Mouse (Mus musculus): ENCODE measurements around the gene Sgtb. TPM values are rescaled to one million over a fixed set of nuclear protein-coding genes. Genes with fewer than 3 reads are reported as not detected.

The Sgtb gene
- polyA plus RNA-seq, 1 experiment from 2014 or later, result 7.4 TPM

DNA sequence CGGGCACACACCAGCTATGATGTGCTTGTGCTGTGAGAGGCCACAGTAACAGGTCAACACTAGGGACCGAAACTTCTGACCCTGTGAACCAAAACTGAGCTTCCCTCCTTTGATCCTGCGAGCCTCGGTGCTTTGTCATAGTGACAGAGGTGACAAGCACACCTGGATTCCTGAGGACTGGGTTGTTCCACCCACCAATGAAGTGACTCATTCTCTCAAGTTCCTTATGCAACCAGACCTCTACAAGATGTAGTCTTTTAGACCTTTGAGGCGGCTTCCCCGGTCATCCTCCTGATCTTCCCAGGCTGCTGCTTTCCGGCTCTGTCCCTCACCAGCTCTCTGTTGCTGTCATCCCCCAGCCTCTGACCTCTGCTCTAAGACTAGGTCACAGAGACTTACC, 27.0 kb upstream of the Sgtb start:
- no peaks in the 10 kb centered on the region for H3K27me3 ChIP-seq
- no peaks in the 10 kb centered on the region for H3K9me3 ChIP-seq
- H3K4me3 ChIP-seq (replicated peaks), result no peak overlapping the region
- no peak overlapping the region for H3K4me2 ChIP-seq
- H3K9ac ChIP-seq (replicated peaks), result no peak overlapping the region
- 82% methylated on average over 7 of the region's 7 CpGs for WGBS
- no peak overlapping the region for H3K27ac ChIP-seq
- H3K36me3 ChIP-seq, result no peaks in the 10 kb centered on the region
- H3K4me1 ChIP-seq (replicated peaks), result 0 out of 2 replicates have a peak, but pooled peaks cover 4% of the 10 kb centered on the region
- ATAC-seq (ENCODE audit: insufficient number of reproducible peaks, insufficient read depth, low FRiP score, low TSS enrichment, low read depth), result no peak

DNA sequence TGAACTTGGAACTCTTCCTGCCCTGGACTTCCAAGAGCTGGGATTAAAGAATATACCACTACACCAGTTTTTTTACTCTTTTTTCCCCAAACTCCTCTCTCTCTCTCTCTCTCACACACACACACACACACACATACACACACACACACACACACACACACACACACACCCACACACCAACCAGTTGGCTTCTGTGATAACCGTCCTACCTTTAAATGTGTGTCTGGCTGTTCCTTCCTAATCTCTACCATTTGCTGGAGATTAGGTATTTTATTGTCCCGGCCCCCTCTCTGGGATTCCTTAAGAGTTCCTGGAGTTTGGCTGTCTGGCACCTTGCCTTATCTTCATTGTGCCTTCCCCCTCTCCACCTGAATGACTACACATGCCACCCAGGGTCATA, 24.9 kb upstream of the Sgtb start:
- ATAC-seq (ENCODE audit: insufficient number of reproducible peaks, insufficient read depth, low FRiP score, low TSS enrichment, low read depth), result no peak
- no peaks in the 10 kb centered on the region for H3K27me3 ChIP-seq
- H3K36me3 ChIP-seq, result no peaks in the 10 kb centered on the region
- no peak overlapping the region for H3K9ac ChIP-seq (replicated peaks)
- no peaks in the 10 kb centered on the region for H3K9me3 ChIP-seq
- H3K4me3 ChIP-seq (replicated peaks), result no peak overlapping the region
- 0 out of 2 replicates have a peak, but pooled peaks cover 4% of the 10 kb centered on the region for H3K4me1 ChIP-seq (replicated peaks)
- WGBS, result 59% methylated on average over 2 of the region's 2 CpGs
- no peak overlapping the region for H3K4me2 ChIP-seq
- H3K27ac ChIP-seq, result no peak overlapping the region

DNA sequence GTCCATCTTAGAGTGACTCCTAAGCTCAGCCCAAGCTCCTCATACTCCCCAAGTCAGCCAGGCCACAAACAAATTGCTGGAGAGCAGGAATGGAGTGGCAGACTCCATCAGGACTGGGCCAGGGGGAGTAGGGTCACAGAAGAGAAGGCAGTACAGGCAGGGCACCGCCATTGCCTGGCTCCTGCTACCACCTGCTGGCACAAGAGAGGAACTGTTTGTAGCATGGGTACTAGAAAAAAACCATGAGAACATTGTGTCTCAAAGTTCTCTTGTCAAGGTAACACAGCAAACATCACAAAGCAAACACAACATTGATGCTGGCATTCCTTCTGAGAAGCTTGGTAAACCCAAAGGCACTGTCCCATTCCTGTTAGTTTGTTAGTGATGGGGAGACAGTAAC, 20.2 kb upstream of the Sgtb start:
- H3K27ac ChIP-seq, result no peak overlapping the region
- no peak overlapping the region for H3K4me3 ChIP-seq (replicated peaks)
- no peaks in the 10 kb centered on the region for H3K36me3 ChIP-seq
- ATAC-seq (ENCODE audit: insufficient number of reproducible peaks, insufficient read depth, low FRiP score, low TSS enrichment, low read depth), result peak; percentile 71; the same call in 1 of the 2 replicates
- H3K9me3 ChIP-seq, result no peaks in the 10 kb centered on the region
- H3K4me1 ChIP-seq (replicated peaks), result no peaks in the 10 kb centered on the region
- WGBS, result 20% methylated on average over 1 of the region's 1 CpGs
- H3K27me3 ChIP-seq, result no peaks in the 10 kb centered on the region
- no peak overlapping the region for H3K9ac ChIP-seq (replicated peaks)
- no peak overlapping the region for H3K4me2 ChIP-seq

DNA sequence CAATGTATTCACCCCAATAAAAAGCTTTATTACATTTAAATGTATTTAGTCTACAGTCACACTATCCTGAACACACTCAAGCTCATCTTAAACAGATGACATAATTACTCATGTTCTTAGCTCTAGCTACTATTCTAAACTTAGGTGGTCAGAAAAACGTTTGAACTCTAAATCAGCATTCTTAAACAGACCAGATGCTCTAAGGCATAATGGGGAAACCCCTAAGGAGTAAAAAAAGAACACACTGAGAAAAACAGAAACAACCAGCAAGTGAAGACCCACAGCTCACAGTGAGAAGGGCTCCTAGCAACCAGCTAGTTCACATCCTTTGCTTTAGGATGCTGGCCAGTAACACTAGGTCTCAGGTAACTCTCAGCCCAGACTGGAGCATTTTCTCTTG, 17.8 kb upstream of the Sgtb start:
- no peak for ATAC-seq (ENCODE audit: insufficient number of reproducible peaks, insufficient read depth, low FRiP score, low TSS enrichment, low read depth)
- H3K4me1 ChIP-seq (replicated peaks), result peaks cover 6% of the 10 kb centered on the region; the same call in 1 of the 2 replicates
- 22% methylated on average over 1 of the region's 1 CpGs for WGBS
- H3K4me3 ChIP-seq (replicated peaks), result no peak overlapping the region
- H3K9me3 ChIP-seq, result no peaks in the 10 kb centered on the region
- H3K9ac ChIP-seq (replicated peaks), result no peak overlapping the region
- no peaks in the 10 kb centered on the region for H3K36me3 ChIP-seq
- H3K27ac ChIP-seq, result no peak overlapping the region
- H3K4me2 ChIP-seq, result no peak overlapping the region
- H3K27me3 ChIP-seq, result no peaks in the 10 kb centered on the region

DNA sequence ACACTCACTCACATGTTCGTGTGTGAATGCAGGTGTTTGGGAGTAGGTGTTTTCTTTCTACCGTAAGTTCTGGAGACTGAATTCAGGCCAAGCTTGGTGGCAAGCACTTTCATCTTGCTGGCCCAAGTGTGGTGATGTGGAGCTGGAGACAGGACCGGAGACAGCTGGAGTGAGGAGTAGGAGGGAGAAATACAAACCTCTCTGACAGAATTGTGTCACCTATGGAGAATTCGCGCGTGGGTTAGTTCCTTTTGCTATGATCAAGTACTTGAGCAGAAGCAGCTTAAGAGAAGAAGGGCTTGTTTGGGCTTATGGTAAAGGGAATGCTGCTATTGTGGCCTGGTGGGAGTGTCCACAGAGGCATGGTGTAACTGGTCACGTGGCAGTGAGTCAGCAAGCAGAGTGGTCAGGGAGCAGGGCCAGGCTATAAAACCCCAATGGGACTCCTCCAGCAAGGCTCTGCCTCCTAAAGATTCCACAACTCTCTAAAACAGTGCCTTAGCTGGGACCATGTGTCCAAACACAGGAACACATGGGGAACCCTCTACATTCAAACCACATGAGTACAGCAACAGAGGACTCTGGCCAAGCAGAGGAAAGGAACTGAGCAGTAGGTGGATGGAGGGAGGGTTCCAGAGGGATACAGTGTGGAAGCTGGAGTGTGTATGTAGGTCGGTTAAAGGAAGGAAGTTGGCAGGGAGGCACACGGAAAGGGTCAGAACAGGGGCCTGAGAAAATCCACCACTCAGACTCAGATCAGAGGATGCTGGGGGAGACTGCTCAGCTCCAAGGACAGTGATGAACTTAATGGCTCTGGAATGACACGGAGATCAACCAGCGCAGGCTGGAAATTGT, 14.8 kb upstream of the Sgtb start:
- Histone ChIP-seq H3K4me3 (replicated peaks) (no peak overlapping the region), H3K27me3 (no peaks in the 10 kb centered on the region), H3K27ac (no peak overlapping the region), H3K36me3 (no peaks in the 10 kb centered on the region), H3K4me1 (replicated peaks) (peaks cover 6% of the 10 kb centered on the region; the same call in 1 of the 2 replicates), H3K9ac (replicated peaks) (no peak overlapping the region), H3K4me2 (no peak overlapping the region), H3K9me3 (no peaks in the 10 kb centered on the region)
- 83% methylated on average over 11 of the region's 11 CpGs for WGBS
- ATAC-seq (ENCODE audit: insufficient number of reproducible peaks, insufficient read depth, low FRiP score, low TSS enrichment, low read depth), result no peak

DNA sequence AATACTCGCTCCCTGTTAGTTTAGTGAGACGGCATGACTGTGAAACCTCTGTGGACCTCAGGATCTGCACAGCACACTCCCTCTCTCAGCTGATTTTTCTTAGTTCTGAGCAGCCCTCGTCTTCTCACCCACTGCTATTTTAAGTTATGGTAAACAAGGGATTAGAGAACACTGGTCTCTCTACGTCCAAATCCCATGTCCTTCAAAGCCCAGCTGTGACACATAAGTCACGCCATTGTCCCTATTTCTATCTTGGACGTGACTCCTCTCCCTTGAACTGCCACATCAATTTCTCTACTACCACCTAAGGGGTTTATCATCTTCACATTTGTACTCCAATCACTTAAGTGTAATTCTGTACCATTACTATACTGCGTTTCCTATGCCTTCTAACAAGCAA, 13.6 kb upstream of the Sgtb start:
- H3K4me1 ChIP-seq (replicated peaks), result peaks cover 6% of the 10 kb centered on the region; the same call in 1 of the 2 replicates
- no peak overlapping the region for H3K9ac ChIP-seq (replicated peaks)
- H3K4me3 ChIP-seq (replicated peaks), result no peak overlapping the region
- no peaks in the 10 kb centered on the region for H3K9me3 ChIP-seq
- no peaks in the 10 kb centered on the region for H3K36me3 ChIP-seq
- H3K27me3 ChIP-seq, result no peaks in the 10 kb centered on the region
- H3K27ac ChIP-seq, result no peak overlapping the region
- WGBS, result 76% methylated on average over 7 of the region's 7 CpGs
- ATAC-seq (ENCODE audit: insufficient number of reproducible peaks, insufficient read depth, low FRiP score, low TSS enrichment, low read depth), result no peak
- no peak overlapping the region for H3K4me2 ChIP-seq

DNA sequence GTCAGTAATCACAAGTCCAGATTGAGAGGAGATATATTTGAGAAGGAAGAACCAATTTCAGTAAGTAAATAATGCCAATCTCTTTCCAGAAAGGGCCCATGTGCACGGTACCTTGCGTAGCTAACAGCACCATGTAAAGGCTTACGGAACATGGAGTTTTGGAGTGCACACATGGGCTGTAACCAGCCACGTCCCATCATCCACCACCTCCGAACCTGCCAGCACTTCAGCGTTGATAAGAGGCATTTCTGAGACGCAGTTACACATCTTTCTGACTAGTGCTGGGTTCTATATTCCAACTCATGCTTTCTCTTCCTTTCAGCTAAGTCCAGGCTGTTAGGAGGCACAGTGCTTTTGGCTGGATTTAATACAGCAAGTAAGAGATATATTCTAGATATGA, 12.4 kb upstream of the Sgtb start:
- no peak overlapping the region for H3K4me2 ChIP-seq
- H3K9me3 ChIP-seq, result no peaks in the 10 kb centered on the region
- no peaks in the 10 kb centered on the region for H3K36me3 ChIP-seq
- no peak overlapping the region for H3K4me3 ChIP-seq (replicated peaks)
- no peak overlapping the region for H3K27ac ChIP-seq
- no peak for ATAC-seq (ENCODE audit: insufficient number of reproducible peaks, insufficient read depth, low FRiP score, low TSS enrichment, low read depth)
- WGBS, result 91% methylated on average over 7 of the region's 7 CpGs
- no peaks in the 10 kb centered on the region for H3K27me3 ChIP-seq
- no peak overlapping the region for H3K9ac ChIP-seq (replicated peaks)
- peaks cover 6% of the 10 kb centered on the region; the same call in 1 of the 2 replicates for H3K4me1 ChIP-seq (replicated peaks)

DNA sequence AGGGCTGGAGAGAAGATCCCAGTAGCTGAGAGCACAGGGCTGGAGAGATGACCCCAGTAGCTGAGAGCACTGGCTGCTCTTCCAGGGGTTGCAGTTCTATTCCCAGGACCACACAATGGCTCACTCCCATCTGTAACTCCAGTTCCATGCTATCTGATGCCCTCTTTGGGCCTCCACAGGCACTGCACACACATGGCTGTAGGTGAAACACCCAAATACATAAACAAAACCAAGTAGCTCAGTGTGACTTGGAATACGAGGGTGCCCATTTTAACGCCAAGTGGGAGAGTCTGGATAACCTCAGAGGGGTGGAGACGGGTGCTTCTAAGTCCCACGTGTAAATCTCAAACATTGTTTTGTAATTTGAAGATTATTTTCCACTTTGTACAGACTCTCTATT, 9.1 kb upstream of the Sgtb start:
- Histone ChIP-seq H3K4me1 (replicated peaks) (no peaks in the 10 kb centered on the region), H3K9me3 (peaks cover 10% of the 10 kb centered on the region; the same call in 1 of the 2 replicates), H3K4me2 (no peak overlapping the region), H3K27me3 (no peaks in the 10 kb centered on the region), H3K4me3 (replicated peaks) (no peak overlapping the region), H3K36me3 (no peaks in the 10 kb centered on the region; the same call in 1 of the 2 replicates), H3K27ac (no peak overlapping the region), H3K9ac (replicated peaks) (no peak overlapping the region)
- WGBS, result 88% methylated on average over 4 of the region's 4 CpGs
- ATAC-seq (ENCODE audit: insufficient number of reproducible peaks, insufficient read depth, low FRiP score, low TSS enrichment, low read depth), result no peak

DNA sequence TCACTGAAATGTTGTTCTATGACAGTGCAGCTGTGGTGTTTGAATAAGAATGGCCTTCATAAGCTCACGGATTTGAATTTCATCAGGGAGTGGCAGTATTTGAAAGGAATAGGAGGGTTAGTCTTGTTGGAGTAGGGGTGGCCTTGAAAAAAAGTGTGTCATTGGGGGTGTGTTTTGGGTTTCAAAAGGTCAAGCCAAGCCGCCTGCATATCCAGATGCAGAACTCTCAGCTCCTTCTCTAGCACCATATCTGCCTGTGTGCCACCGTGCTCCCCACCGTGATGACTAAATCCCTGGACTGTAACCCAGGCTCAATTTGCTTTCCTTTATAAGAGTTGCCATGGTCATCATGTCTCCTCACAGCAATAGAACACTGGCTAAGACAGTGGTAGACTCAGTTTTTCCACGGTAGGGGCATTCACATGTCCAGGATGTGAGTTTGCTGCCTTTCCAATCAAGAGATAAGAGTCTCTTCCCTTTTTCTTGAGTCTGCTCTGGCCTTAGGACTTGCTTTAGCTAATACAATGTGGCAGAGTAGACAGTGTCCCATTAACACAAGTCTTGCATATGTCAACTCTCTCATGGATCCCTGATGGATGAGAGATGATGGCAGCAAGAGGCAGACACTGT, 7.8 kb upstream of the Sgtb start:
- Histone ChIP-seq H3K27ac (no peak overlapping the region), H3K4me2 (no peak overlapping the region), H3K4me3 (replicated peaks) (no peak overlapping the region), H3K9me3 (peaks cover 10% of the 10 kb centered on the region; the same call in 1 of the 2 replicates), H3K27me3 (no peaks in the 10 kb centered on the region), H3K9ac (replicated peaks) (no peak overlapping the region), H3K4me1 (replicated peaks) (no peaks in the 10 kb centered on the region), H3K36me3 (no peaks in the 10 kb centered on the region; the same call in 1 of the 2 replicates)
- 89% methylated on average over 5 of the region's 5 CpGs for WGBS
- ATAC-seq (ENCODE audit: insufficient number of reproducible peaks, insufficient read depth, low FRiP score, low TSS enrichment, low read depth), result no peak

DNA sequence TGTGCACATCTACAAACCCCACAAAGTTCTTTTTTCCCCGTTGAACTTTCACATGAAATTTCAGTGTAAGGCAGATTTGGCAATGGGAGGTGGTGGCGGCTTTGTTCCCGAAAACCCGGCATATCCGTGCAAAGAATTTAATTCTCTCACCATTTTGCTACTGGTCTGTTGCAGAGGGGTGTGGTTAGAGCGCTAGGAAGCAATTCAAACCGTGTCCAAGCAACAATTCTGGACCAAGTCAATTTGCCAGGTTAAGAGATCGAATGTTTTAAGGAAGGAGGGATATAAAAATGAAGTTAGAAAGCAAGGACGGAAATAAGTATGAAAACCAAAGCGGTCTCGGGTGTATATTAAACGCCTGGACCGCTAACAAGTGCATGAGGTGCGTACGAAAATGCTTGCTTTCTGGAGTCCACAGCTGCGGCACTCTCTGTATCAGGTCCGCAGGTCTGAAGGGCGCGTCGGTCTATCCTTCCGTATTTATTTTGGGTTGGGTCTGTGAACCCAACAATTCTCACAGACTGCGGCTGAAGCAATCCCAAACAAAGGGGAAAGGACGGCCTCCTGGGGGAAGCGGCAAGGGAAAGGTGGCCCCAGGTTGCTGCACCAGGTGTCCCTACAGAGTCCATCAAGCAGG, 772 bp upstream of the Sgtb start:
- no peak; the same call in 1 of the 2 replicates for ATAC-seq (ENCODE audit: insufficient number of reproducible peaks, insufficient read depth, low FRiP score, low TSS enrichment, low read depth)
- peaks cover 9% of the 10 kb centered on the region; the same call in 1 of the 2 replicates for H3K9me3 ChIP-seq
- no peak overlapping the region for H3K27ac ChIP-seq
- peak overlapping the region; percentile 72 for H3K9ac ChIP-seq (replicated peaks)
- H3K4me2 ChIP-seq, result peak overlapping the region; percentile 99
- peaks cover 9% of the 10 kb centered on the region; the same call in 1 of the 2 replicates for H3K4me1 ChIP-seq (replicated peaks)
- WGBS, result under 1% methylated on average over 24 of the region's 24 CpGs
- peaks cover 6% of the 10 kb centered on the region; the same call in 1 of the 2 replicates for H3K36me3 ChIP-seq
- H3K27me3 ChIP-seq, result no peaks in the 10 kb centered on the region
- peak overlapping the region; percentile 80 for H3K4me3 ChIP-seq (replicated peaks)

All from limb, embryonic 12.5 days (tissue).